Mouse (Mus musculus) MN1 (cell line): ENCODE measurements around the gene Lrrc42.

Experiments used
- DNase-seq: peaks from one replicate; pipeline ENCODE4 v3.0.0-alpha.2; 2016; ENCODE audit warnings: low spot score

Lrrc42 gene

GRCm38 (mm10) chr4:107249471-107249870 lies 3.9 kb downstream of the Lrrc42 start:
- DNase-seq, result no peak

- no peak for DNase-seq
These were observed 5.3 kb downstream of the Lrrc42 start for GRCm38 (mm10) chr4:107248061-107248460.

- DNase-seq, result no peak
These were observed 6.2 kb downstream of the Lrrc42 start for GRCm38 (mm10) chr4:107247110-107247509.

- DNase-seq, result no peak
These were observed 7.3 kb downstream of the Lrrc42 start for GRCm38 (mm10) chr4:107246040-107246439.

GRCm38 (mm10) chr4:107245368-107245767 lies 8.0 kb downstream of the Lrrc42 start:
- no peak for DNase-seq

- DNase-seq, result peak; percentile 22
These were observed 9.7 kb downstream of the Lrrc42 start for GRCm38 (mm10) chr4:107243365-107244333.

- no peak for DNase-seq
These were observed 13.1 kb downstream of the Lrrc42 start for GRCm38 (mm10) chr4:107240196-107240595.

- DNase-seq, result no peak
These were observed 15.1 kb downstream of the Lrrc42 start for GRCm38 (mm10) chr4:107238253-107238652.

- no peak for DNase-seq
These were observed 21.1 kb downstream of the Lrrc42 start for GRCm38 (mm10) chr4:107232219-107232618.

GRCm38 (mm10) chr4:107226313-107226712 lies 27.0 kb downstream of the Lrrc42 start:
- no peak for DNase-seq

- DNase-seq, result peak; percentile 78
These were observed 29.8 kb downstream of the Lrrc42 start for GRCm38 (mm10) chr4:107223225-107224204.

- no peak for DNase-seq
These were observed 31.8 kb downstream of the Lrrc42 start for GRCm38 (mm10) chr4:107221524-107221923.

- DNase-seq, result no peak
These were observed 35.8 kb downstream of the Lrrc42 start for GRCm38 (mm10) chr4:107217574-107217973.

GRCm38 (mm10) chr4:107213279-107214011 lies 39.9 kb downstream of the Lrrc42 start:
- no peak for DNase-seq

- DNase-seq, result no peak
These were observed 41.4 kb downstream of the Lrrc42 start for GRCm38 (mm10) chr4:107211936-107212335.

- no peak for DNase-seq
These were observed 41.9 kb downstream of the Lrrc42 start for GRCm38 (mm10) chr4:107211465-107211864.

GRCm38 (mm10) chr4:107210483-107211097 lies 42.7 kb downstream of the Lrrc42 start:
- no peak for DNase-seq

GRCm38 (mm10) chr4:107208880-107209279 lies 44.5 kb downstream of the Lrrc42 start, which contains the start of gene Ldlrad1:
TSS of gene Ldlrad1 (plus strand) at chr4:107209180.
- DNase-seq, result no peak

- no peak for DNase-seq
These were observed 46.3 kb downstream of the Lrrc42 start for GRCm38 (mm10) chr4:107207016-107207415.

- DNase-seq, result no peak
These were observed 50.3 kb downstream of the Lrrc42 start for GRCm38 (mm10) chr4:107203001-107203400.

GRCm38 (mm10) chr4:107201779-107202178 lies 51.6 kb downstream of the Lrrc42 start:
- DNase-seq, result no peak
